Mouse (Mus musculus) heart, embryonic 11.5 days (tissue): ENCODE results near the gene Gm7073. TPM values are rescaled to one million over a fixed set of nuclear protein-coding genes. Genes with fewer than 3 reads are reported as not detected.

Source experiments
- ATAC-seq: fragments of 200-750 bp; cut with Nextera tagmentation; replicated peaks from 2 replicates; pipeline ENCODE4 v1.8.0; 2017; ENCODE audit warnings: moderate library complexity; ENCODE audit not compliant: insufficient number of reproducible peaks, low FRiP score, low TSS enrichment
- H3K27ac ChIP-seq: fragments of 300-500 bp; sonication (generic); 2 replicates; pipeline ENCODE4 v1.5.1; 2014; ENCODE audit warnings: mild to moderate bottlenecking, low read depth, low read length
- H3K27me3 ChIP-seq: fragments of 300-500 bp; sonication (generic); 2 replicates; pipeline ENCODE4 v1.6.1; 2014; ENCODE audit warnings: mild to moderate bottlenecking, low read length, mixed read lengths; ENCODE audit not compliant: control insufficient read depth, insufficient read depth
- H3K36me3 ChIP-seq: fragments of 300-500 bp; sonication (generic); 2 replicates; pipeline ENCODE4 v1.6.1; 2014; ENCODE audit warnings: mild to moderate bottlenecking, low read length, moderate library complexity, mixed read lengths; ENCODE audit not compliant: control insufficient read depth, insufficient read depth
- H3K4me1 ChIP-seq: fragments of 300-500 bp; sonication (generic); 2 replicates; pipeline ENCODE4 v1.6.1; 2014; ENCODE audit warnings: low read length; ENCODE audit not compliant: control insufficient read depth, insufficient read depth
- H3K4me2 ChIP-seq: fragments of 300-500 bp; sonication (generic); 2 replicates; pipeline ENCODE4 v1.6.1; 2014; ENCODE audit warnings: mild to moderate bottlenecking, moderate library complexity
- H3K4me3 ChIP-seq: fragments of 300-500 bp; sonication (generic); 2 replicates; pipeline ENCODE4 v1.5.1; 2014; ENCODE audit warnings: low read depth, low read length
- H3K9ac ChIP-seq: fragments of 300-500 bp; sonication (generic); 2 replicates; pipeline ENCODE4 v1.6.1; 2014; ENCODE audit warnings: mild to moderate bottlenecking, low read depth, low read length, moderate library complexity
- H3K9me3 ChIP-seq: fragments of 300-500 bp; sonication (generic); replicated peaks from 2 replicates; pipeline ENCODE4 v1.6.1; 2016; ENCODE audit warnings: low read length; ENCODE audit not compliant: control insufficient read depth
- WGBS: fragments of 180-500 bp; shearing (Covaris S2); extraction: QIAGEN DNeasy Blood & Tissue Kit; methylation state at CpG from one replicate; pipeline ENCODE4 v1.1.7; 2014; ENCODE audit not compliant: insufficient replicate concordance; 5-methylcytosine and 5-hydroxymethylcytosine counted together
- microRNA counts: library from miRNA; unstranded; fragments of <30 nt; microRNA quantifications from one replicate; lab custom pipeline; 2015
- microRNA-seq: library from miRNA; unstranded; fragments of <30 nt; microRNA quantifications from one replicate; pipeline ENCODE4, GENCODE M21; 2016; ENCODE audit warnings: borderline number of aligned reads
- polyA plus RNA-seq: library from polyadenylated mRNA; unstranded; fragments of >200 nt; fragmentation: Nextera tagmentation; extraction: Ambion mirVana; gene quantifications from 2 replicates; pipeline ENCODE4 v1.2.1, GENCODE M21; 2014

Gm7073 gene
- polyA plus RNA-seq, 1 experiment from 2014 or later = not detected

DNA sequence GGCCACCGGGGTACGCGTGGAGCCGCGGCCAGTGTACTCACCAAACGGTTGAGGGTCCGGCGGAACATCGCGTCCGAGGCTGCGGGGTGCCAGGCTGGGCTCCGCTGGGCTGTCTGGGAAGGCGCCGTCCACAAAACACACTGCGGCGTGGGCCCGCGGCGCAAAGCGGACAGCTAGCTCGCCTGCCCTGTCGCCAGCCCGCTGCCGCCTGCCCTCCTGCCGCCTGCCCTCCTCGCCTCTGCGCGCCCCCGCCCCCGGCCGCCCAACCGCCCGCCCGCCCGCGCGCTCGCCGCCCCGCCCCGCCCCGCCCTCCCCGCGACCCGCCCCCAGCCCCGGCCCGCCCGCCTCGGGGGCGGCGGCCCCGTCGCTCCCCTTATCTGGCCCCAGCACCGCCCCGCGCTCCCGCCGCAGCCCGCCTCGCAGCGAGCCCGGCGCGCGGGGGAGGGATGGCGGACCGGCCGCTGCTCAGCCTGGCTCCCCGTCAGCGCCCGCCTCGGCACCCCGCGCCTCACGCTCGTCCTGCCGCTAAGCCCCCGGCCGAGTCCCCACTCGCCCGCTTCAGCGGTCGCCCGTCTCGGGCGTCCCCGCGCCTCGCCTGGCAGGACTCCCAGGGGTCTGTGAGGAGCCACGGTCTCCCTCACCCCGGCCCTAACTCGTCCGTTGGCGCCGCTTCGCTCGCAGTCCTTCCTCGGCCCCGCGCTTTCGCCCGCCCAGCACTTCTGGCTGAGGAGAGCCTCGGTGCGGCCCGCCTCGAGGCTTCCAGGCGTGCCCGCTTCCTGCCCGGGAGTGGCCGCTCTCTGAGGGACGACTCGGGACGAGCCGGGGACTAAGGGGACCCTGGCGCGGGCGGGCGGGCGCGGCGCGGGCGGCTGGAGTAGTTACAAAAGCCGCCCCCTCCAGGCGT lies 135.0 kb downstream of the Gm7073 start:
- Histone ChIP-seq H3K9me3 (no peaks in the 10 kb centered on the region), H3K4me1 (no peaks in the 10 kb centered on the region), H3K4me2 (peak overlapping the region; percentile 75), H3K27ac (peak overlapping the region; percentile 93), H3K36me3 (no peaks in the 10 kb centered on the region), H3K27me3 (peaks cover 4% of the 10 kb centered on the region; the same call in 1 of the 2 replicates), H3K9ac (peak overlapping the region; percentile 89), H3K4me3 (peak overlapping the region; percentile 60)
- WGBS = 10% methylated on average over 39 of the region's 126 CpGs
- peak; percentile 91 for ATAC-seq

GRCm38 (mm10) chrX:60403062-60403763 lies 135.8 kb downstream of the Gm7073 start:
- 11% methylated on average over 37 of the region's 46 CpGs for WGBS
- H3K36me3 ChIP-seq = no peaks in the 10 kb centered on the region
- no peaks in the 10 kb centered on the region for H3K9me3 ChIP-seq
- peaks cover 4% of the 10 kb centered on the region; the same call in 1 of the 2 replicates for H3K27me3 ChIP-seq
- H3K9ac ChIP-seq = peak overlapping the region; percentile 83
- no peak overlapping the region for H3K27ac ChIP-seq
- H3K4me1 ChIP-seq = no peaks in the 10 kb centered on the region
- H3K4me3 ChIP-seq = peak overlapping the region; percentile 60
- peak overlapping the region; percentile 75 for H3K4me2 ChIP-seq
- ATAC-seq = peak; percentile 24

DNA sequence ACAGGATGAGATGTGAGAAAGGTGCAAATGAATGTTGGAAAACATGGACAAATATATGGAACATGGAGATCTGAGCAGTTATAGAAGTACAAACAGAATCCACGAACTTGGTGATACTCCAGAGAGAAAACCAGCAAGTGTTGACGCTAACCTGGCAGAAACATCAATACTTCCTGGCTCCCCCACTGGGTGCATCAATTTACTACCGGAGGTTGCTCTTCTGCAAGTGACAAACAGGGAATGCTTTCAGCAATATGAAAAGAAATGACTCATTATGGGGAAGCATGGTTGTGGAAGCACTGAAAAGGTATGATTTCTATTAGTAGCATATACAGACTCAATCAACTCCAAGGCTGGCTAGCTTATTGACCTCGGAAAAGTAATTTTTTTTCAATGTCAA lies 144.8 kb downstream of the Gm7073 start:
- Histone ChIP-seq H3K36me3 (no peaks in the 10 kb centered on the region), H3K27me3 (no peaks in the 10 kb centered on the region), H3K9me3 (no peaks in the 10 kb centered on the region), H3K27ac (no peak overlapping the region), H3K4me1 (no peaks in the 10 kb centered on the region), H3K4me2 (no peak overlapping the region), H3K4me3 (no peak overlapping the region), H3K9ac (no peak overlapping the region)
- 64% methylated on average over 4 of the region's 4 CpGs for WGBS
- ATAC-seq = no peak

- no peaks in the 10 kb centered on the region for H3K27me3 ChIP-seq
- no peak overlapping the region for H3K27ac ChIP-seq
- H3K36me3 ChIP-seq = no peaks in the 10 kb centered on the region
- no peak overlapping the region for H3K4me2 ChIP-seq
- ATAC-seq = no peak
- no peaks in the 10 kb centered on the region for H3K4me1 ChIP-seq
- WGBS = 78% methylated on average over 1 of the region's 1 CpGs
- no peak overlapping the region for H3K9ac ChIP-seq
- no peak overlapping the region for H3K4me3 ChIP-seq
- no peaks in the 10 kb centered on the region for H3K9me3 ChIP-seq
These were observed 152.2 kb downstream of the Gm7073 start for GRCm38 (mm10) chrX:60386852-60387251.

MicroRNAs encoded within 50 kb of the gene (microRNA counts, 519-probe panel; counts per million panel counts)
- 32.2 counts per million for microRNA mmu-miR-505 (lab: Ali Mortazavi, UCI)

Small RNA genes lying within 50 kb of the gene (microRNA-seq; reads per million reads assigned to microRNA genes)
- gene Mir505 = 167 reads per million, percentile 68 among the genes with 10 or more reads in this experiment

Other genes starting within 250 kb of the Gm7073 start
- 6.2 and 6.5 TPM in 2 replicates for gene Atp11c, start 53.4 kb upstream of the Gm7073 start, polyA plus RNA-seq